Mouse (Mus musculus) midbrain, embryonic 11.5 days (tissue): ENCODE results near the gene Mrm2. TPM values are rescaled to one million over a fixed set of nuclear protein-coding genes. Genes with fewer than 3 reads are reported as not detected.
A peak's percentile ranks its signal among the peaks of the same experiment; 100 is the strongest.

Experiments
- ATAC-seq: fragments of 200-750 bp; cut with Nextera tagmentation; 2 replicates; pipeline ENCODE4 v1.8.0; 2017; ENCODE audit warnings: moderate TSS enrichment, moderate library complexity; ENCODE audit not compliant: low FRiP score
- DNase-seq: peaks from one replicate; pipeline ENCODE4 v3.0.0; 2015; ENCODE audit warnings: low spot score; ENCODE audit errors: missing footprints
- H3K27ac ChIP-seq: fragments of 300-500 bp; sonication (generic); 2 replicates; pipeline ENCODE4 v1.5.1; 2014; ENCODE audit warnings: low read depth, low read length
- H3K27me3 ChIP-seq: fragments of 300-500 bp; sonication (generic); 2 replicates; pipeline ENCODE4 v1.6.1; 2014; ENCODE audit warnings: mild to moderate bottlenecking, low read length, moderate library complexity, mixed read lengths; ENCODE audit not compliant: control insufficient read depth, insufficient read depth
- H3K36me3 ChIP-seq: fragments of 300-500 bp; sonication (generic); 2 replicates; pipeline ENCODE4 v1.6.1; 2014; ENCODE audit warnings: mild to moderate bottlenecking, low read length, moderate library complexity, mixed read lengths; ENCODE audit not compliant: control insufficient read depth, insufficient read depth
- H3K4me1 ChIP-seq: fragments of 300-500 bp; sonication (generic); 2 replicates; pipeline ENCODE4 v1.6.1; 2014; ENCODE audit warnings: low read length; ENCODE audit not compliant: control insufficient read depth, insufficient read depth
- H3K4me2 ChIP-seq: fragments of 300-500 bp; sonication (generic); 2 replicates; pipeline ENCODE4 v1.6.1; 2014; ENCODE audit warnings: mild to moderate bottlenecking, moderate library complexity
- H3K4me3 ChIP-seq: fragments of 300-500 bp; sonication (generic); 2 replicates; pipeline ENCODE4 v1.5.1; 2014; ENCODE audit warnings: low read depth, low read length
- H3K9ac ChIP-seq: fragments of 300-500 bp; sonication (generic); 2 replicates; pipeline ENCODE4 v1.6.1; 2014; ENCODE audit warnings: low read length
- H3K9me3 ChIP-seq: fragments of 300-500 bp; sonication (generic); 2 replicates; pipeline ENCODE4 v1.6.1; 2016; ENCODE audit warnings: low read length; ENCODE audit not compliant: control insufficient read depth
- WGBS: fragments of 180-500 bp; shearing (Covaris S2); extraction: QIAGEN DNeasy Blood & Tissue Kit; methylation state at CpG from one replicate; pipeline ENCODE4 v1.1.7; 2014; 5-methylcytosine and 5-hydroxymethylcytosine counted together
- polyA plus RNA-seq: library from polyadenylated mRNA; unstranded; fragments of >200 nt; fragmentation: Nextera tagmentation; extraction: Ambion mirVana; gene quantifications from 2 replicates; pipeline ENCODE4 v1.2.1, GENCODE M21; 2014

Mrm2 gene
- polyA plus RNA-seq, 1 experiment from 2014 or later: 22.4 TPM

DNA sequence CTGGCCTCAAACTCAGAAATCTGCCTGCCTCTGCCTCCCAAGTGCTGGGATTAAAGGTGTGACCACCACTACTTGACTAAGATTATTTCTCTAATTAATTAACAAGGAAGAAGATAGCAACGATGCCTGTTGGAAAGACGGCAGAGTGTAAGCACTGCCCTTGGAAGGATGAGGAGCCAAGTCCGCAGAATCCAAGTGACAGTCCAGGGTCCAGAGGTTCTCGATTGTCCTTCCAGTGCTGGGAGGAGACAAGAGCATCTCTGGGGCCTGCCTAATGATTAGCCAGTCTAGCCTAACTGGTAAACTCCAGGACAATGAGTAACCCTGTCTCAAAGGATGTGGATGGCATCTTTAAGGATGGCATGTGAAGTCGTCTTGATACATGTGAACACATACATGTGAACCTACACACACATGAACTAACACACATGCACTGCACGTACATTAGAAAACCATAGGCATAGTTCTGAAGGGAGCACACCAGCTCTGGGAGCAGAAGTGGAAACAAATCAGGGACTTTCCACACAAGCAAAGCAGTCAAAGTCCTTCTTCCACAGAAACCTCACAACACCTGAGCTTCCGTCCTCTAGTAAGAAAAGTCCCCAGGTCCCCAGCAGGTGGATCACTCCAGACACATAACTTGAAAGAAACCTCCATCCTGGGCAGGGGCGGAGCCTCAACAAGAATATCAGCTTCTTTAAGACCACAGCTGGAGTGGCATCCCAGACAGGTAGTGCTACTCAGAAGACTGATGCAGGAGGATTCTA, 19.2 kb upstream of the Mrm2 start:
- no peaks in the 10 kb centered on the region for H3K27me3 ChIP-seq
- no peak overlapping the region for H3K4me3 ChIP-seq
- H3K4me2 ChIP-seq: no peak overlapping the region
- H3K9me3 ChIP-seq: no peaks in the 10 kb centered on the region
- H3K27ac ChIP-seq: no peak overlapping the region
- no peaks in the 10 kb centered on the region for H3K4me1 ChIP-seq
- DNase-seq: peak; percentile 37
- peaks cover 11% of the 10 kb centered on the region for H3K36me3 ChIP-seq
- ATAC-seq: no peak
- 92% methylated on average over 8 of the region's 8 CpGs for WGBS
- no peak overlapping the region for H3K9ac ChIP-seq

DNA sequence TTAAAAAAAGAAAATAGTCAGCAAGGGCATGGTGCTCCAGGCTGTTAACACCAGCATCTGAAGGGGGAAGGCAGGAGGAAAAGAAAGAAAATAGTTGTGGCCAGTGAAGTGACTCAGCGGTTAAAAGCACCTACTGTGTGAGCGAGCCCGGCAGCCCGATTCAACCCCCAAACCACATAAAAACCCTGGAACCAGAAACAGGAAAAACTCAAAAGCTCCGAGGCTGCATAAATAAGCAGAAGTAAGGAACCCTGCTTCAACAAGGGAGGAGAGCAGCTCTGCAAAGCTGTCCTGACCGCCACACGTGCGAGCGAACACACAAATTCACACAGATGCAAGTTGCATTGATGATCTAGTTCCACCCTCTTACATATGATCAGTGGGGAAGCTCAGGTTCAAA, 18.2 kb upstream of the Mrm2 start:
- Histone ChIP-seq H3K9me3 (no peaks in the 10 kb centered on the region), H3K36me3 (peaks cover 11% of the 10 kb centered on the region), H3K4me3 (no peak overlapping the region), H3K27me3 (no peaks in the 10 kb centered on the region), H3K27ac (no peak overlapping the region), H3K4me1 (no peaks in the 10 kb centered on the region), H3K4me2 (no peak overlapping the region), H3K9ac (no peak overlapping the region)
- DNase-seq (peak; percentile 35), ATAC-seq (no peak)
- 92% methylated on average over 9 of the region's 9 CpGs for whole genome bisulfite sequencing

- Histone ChIP-seq H3K4me1 (no peaks in the 10 kb centered on the region), H3K9me3 (no peaks in the 10 kb centered on the region), H3K36me3 (peaks cover 2% of the 10 kb centered on the region; the same call in 1 of the 2 replicates), H3K4me2 (no peak overlapping the region), H3K27me3 (no peaks in the 10 kb centered on the region), H3K9ac (no peak overlapping the region), H3K4me3 (no peak overlapping the region), H3K27ac (no peak overlapping the region)
- WGBS: 93% methylated on average over 1 of the region's 1 CpGs
- DNase-seq (no peak), ATAC-seq (no peak)
Observed at GRCm38 (mm10) chr5:140346050-140346449, 14.4 kb upstream of the Mrm2 start.

DNA sequence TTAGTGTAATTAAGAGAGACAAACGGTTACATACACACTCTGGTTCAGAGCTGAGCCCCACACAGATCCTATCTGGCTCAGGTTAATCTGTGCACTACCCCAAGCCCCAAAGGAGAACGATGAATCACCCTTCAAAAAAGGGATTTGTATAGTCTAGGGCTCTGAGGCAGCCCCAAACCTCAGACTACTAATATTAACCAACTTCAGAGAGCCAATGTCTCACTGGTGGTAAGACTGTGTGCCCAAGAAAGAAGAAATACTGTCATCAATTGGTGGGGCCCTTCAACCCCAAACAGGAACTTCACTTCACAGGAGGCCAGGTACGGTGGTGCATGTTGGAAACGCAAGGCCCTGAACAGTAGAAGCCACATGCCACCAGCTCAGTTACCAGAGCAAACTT, 13.5 kb upstream of the Mrm2 start:
- Histone ChIP-seq H3K27ac (no peak overlapping the region), H3K4me1 (no peaks in the 10 kb centered on the region), H3K27me3 (no peaks in the 10 kb centered on the region), H3K9ac (no peak overlapping the region), H3K9me3 (no peaks in the 10 kb centered on the region), H3K4me2 (no peak overlapping the region), H3K4me3 (no peak overlapping the region), H3K36me3 (peaks cover 2% of the 10 kb centered on the region; the same call in 1 of the 2 replicates)
- no peak for DNase-seq
- ATAC-seq: no peak
- 92% methylated on average over 4 of the region's 4 CpGs for WGBS

DNA sequence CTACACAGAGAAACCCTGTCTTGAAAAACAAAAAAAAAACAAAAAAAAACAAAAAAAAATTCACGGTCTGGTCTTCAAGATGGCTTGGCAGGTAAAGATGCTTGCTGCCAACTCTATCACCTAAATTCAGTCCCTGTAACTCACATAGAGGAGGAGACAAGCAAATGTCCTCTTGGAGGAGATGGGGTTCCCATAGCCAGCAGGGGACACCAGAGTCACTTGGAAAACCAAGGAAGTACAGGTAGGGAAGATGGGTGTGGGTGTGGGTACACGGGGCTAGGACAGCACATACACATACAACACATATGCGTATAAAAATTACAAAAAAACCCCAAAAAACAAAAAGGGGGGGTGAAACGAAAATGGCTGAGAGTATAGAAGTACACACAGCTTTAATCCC, 11.2 kb upstream of the Mrm2 start:
- no peaks in the 10 kb centered on the region for H3K27me3 ChIP-seq
- WGBS: 94% methylated on average over 4 of the region's 4 CpGs
- H3K9ac ChIP-seq: no peak overlapping the region
- no peak overlapping the region for H3K4me2 ChIP-seq
- H3K9me3 ChIP-seq: 0 out of 2 replicates have a peak, but pooled peaks cover 3% of the 10 kb centered on the region
- no peaks in the 10 kb centered on the region for H3K4me1 ChIP-seq
- DNase-seq: no peak
- peaks cover 14% of the 10 kb centered on the region; the same call in 1 of the 2 replicates for H3K36me3 ChIP-seq
- no peak for ATAC-seq
- no peak overlapping the region for H3K27ac ChIP-seq
- no peak overlapping the region for H3K4me3 ChIP-seq

DNA sequence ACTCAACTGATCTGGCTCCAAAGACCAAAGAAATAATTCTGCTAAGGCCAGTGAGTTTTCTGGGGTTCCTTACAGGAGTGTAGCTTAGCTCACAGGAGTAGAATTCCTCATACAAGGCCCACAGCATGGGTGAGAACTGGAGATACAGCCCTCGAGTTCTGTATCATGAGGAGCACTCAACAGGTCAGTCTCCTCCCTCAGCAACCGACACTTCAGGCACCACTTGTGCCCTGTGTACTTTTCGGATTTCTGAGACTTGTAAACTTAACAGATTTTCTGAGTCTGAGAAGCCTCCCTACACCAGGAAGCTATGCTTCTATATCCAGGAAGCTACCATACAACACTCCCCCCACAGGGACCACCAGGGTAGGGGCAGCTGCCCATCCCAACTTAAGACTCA, 8.1 kb upstream of the Mrm2 start:
- H3K36me3 ChIP-seq: peaks cover 14% of the 10 kb centered on the region; the same call in 1 of the 2 replicates
- H3K4me3 ChIP-seq: no peak overlapping the region
- H3K9ac ChIP-seq: no peak overlapping the region
- H3K27me3 ChIP-seq: no peaks in the 10 kb centered on the region
- H3K9me3 ChIP-seq: 0 out of 2 replicates have a peak, but pooled peaks cover 3% of the 10 kb centered on the region
- no peak overlapping the region for H3K4me2 ChIP-seq
- no peak for DNase-seq
- 84% methylated on average over 3 of the region's 3 CpGs for WGBS
- H3K4me1 ChIP-seq: no peaks in the 10 kb centered on the region
- no peak for ATAC-seq
- no peak overlapping the region for H3K27ac ChIP-seq

- no peak overlapping the region for H3K9ac ChIP-seq
- no peak overlapping the region for H3K27ac ChIP-seq
- no peak overlapping the region for H3K4me2 ChIP-seq
- peak; percentile 65 for DNase-seq
- H3K27me3 ChIP-seq: no peaks in the 10 kb centered on the region
- no peaks in the 10 kb centered on the region for H3K4me1 ChIP-seq
- peaks cover 14% of the 10 kb centered on the region; the same call in 1 of the 2 replicates for H3K36me3 ChIP-seq
- ATAC-seq: no peak
- 99% methylated on average over 4 of the region's 4 CpGs for WGBS
- 0 out of 2 replicates have a peak, but pooled peaks cover 3% of the 10 kb centered on the region for H3K9me3 ChIP-seq
- no peak overlapping the region for H3K4me3 ChIP-seq
Observed at GRCm38 (mm10) chr5:140338779-140339178, 7.1 kb upstream of the Mrm2 start.

- Histone ChIP-seq H3K9ac (no peak overlapping the region), H3K27me3 (no peaks in the 10 kb centered on the region), H3K4me3 (no peak overlapping the region), H3K9me3 (0 out of 2 replicates have a peak, but pooled peaks cover 3% of the 10 kb centered on the region), H3K4me1 (no peaks in the 10 kb centered on the region; the same call in 1 of the 2 replicates), H3K4me2 (no peak overlapping the region), H3K27ac (no peak overlapping the region), H3K36me3 (peaks cover 14% of the 10 kb centered on the region; the same call in 1 of the 2 replicates)
- DNase-seq (peak; percentile 91), ATAC-seq (no peak)
- 83% methylated on average over 1 of the region's 1 CpGs for WGBS
Observed at GRCm38 (mm10) chr5:140336680-140337079, 5.0 kb upstream of the Mrm2 start.

DNA sequence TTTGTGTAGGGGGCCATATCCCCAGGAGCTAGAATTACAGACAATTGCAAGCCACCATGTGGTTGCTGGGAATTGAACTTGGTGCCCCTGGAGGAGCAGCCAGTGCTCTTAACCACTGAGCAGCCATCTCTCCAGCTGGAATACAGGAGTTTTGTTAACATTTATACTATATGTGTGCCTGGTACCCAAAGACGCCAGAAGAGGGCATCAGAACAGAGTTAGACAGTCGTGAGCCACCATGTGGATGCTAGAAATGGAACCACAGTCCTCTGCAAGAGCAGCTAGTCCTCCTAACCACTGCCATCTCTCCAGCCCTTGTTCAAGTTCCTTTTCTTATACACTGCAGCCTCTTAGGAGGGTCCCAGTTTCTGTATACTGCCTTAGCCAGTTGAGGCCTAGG, 1.9 kb upstream of the Mrm2 start:
- ATAC-seq (no peak), DNase-seq (peak; percentile 83)
- H3K27me3 ChIP-seq: no peaks in the 10 kb centered on the region
- no peak overlapping the region for H3K9ac ChIP-seq
- H3K36me3 ChIP-seq: peaks cover 3% of the 10 kb centered on the region; the same call in 1 of the 2 replicates
- H3K27ac ChIP-seq: no peak overlapping the region
- 34% methylated on average over 2 of the region's 2 CpGs for WGBS
- H3K4me3 ChIP-seq: no peak overlapping the region
- H3K4me1 ChIP-seq: peaks cover 7% of the 10 kb centered on the region
- 0 out of 2 replicates have a peak, but pooled peaks cover under 1% of the 10 kb centered on the region for H3K9me3 ChIP-seq
- no peak overlapping the region for H3K4me2 ChIP-seq
